Mouse (Mus musculus): ENCODE measurements around the gene Cab39.

- TF ChIP-seq GATA1 (IDR thresholded peaks at IDR 0.05; ENCODE audit: low read length) (no peak), TAL1 (IDR thresholded peaks at IDR 0.05; ENCODE audit: low read length) (no peak)
Measured at GRCm38 (mm10) chr1:85793208-85794105, at the start of gene Cab39.
